Comparison of ENCODE assay signal across 9 mouse cellular contexts in genomic region chr10:93282526-93282964, GRCm38 (mm10). TPM values are rescaled to one million over a fixed set of nuclear protein-coding genes. Genes with fewer than 3 reads are reported as not detected.
DNase-seq lines count a peak whose midpoint lies in the region; ATAC-seq lines count a peak whose summit lies in the region.
"Had no signal": no experiment of that assay in that cellular context is flagged by ENCODE, and none has a peak within 500 bp of the region (broad histone marks: within the 10 kb centered on the region; RNA-seq: fewer than 3 reads in every experiment).

No protein-coding gene starts in this region.

- peak; percentile 49 for DNase-seq in gastrocnemius, postnatal 10 days
- DNase-seq in gastrocnemius, postnatal 25 days = no peak
- peak; percentile 77 for DNase-seq in forebrain, embryonic 11.5 days (ENCODE audit: low spot score)
- DNase-seq in lung, postnatal 4 days = peak; percentile 64 to 66
- DNase-seq in layer of hippocampus, adult 9-11 months = no peak
- DNase-seq in Muller cell, postnatal 12 days (ENCODE audit: inconsistent ontology term) = no peak
- DNase-seq in thymus, postnatal 0 days (ENCODE audit: low spot score) = no peak

- 49% methylated on average over 12 of the region's 12 CpGs for WGBS in forebrain, embryonic 11.5 days
- 45% methylated on average over 12 of the region's 12 CpGs for WGBS in hindbrain, embryonic 12.5 days

- no peaks in the 10 kb centered on the region for H3K36me3 ChIP-seq in forebrain, embryonic 11.5 days (ENCODE audit: control insufficient read depth, insufficient read depth, low read length)
- no peaks in the 10 kb centered on the region for H3K36me3 ChIP-seq in hindbrain, embryonic 12.5 days

- 0 out of 2 replicates have a peak, but pooled peaks cover 4% of the 10 kb centered on the region for H3K4me1 ChIP-seq in forebrain, embryonic 11.5 days (replicated peaks; ENCODE audit: control insufficient read depth, insufficient read depth, low read length)
- peaks cover 3% of the 10 kb centered on the region; the same call in 1 of the 2 replicates for H3K4me1 ChIP-seq in hindbrain, embryonic 12.5 days

- ATAC-seq in forebrain, embryonic 11.5 days (replicated peaks; ENCODE audit: low FRiP score) = peak; percentile 76
- ATAC-seq in hindbrain, embryonic 12.5 days (ENCODE audit: low FRiP score) = peak; percentile 27; the same call in 1 of the 2 replicates

- H3K9ac ChIP-seq in forebrain, embryonic 11.5 days (ENCODE audit: low read length) = no peak overlapping the region
- H3K9ac ChIP-seq in hindbrain, embryonic 12.5 days = no peak overlapping the region

- H3K27me3 ChIP-seq in forebrain, embryonic 11.5 days (ENCODE audit: control insufficient read depth, insufficient read depth, low read length) = 0 out of 2 replicates have a peak, but pooled peaks cover 2% of the 10 kb centered on the region
- H3K27me3 ChIP-seq in hindbrain, embryonic 12.5 days = no peaks in the 10 kb centered on the region
- H3K27me3 ChIP-seq: CH12.LX had no signal

- peak overlapping the region; percentile 51; the same call in 1 of the 2 replicates for H3K27ac ChIP-seq in forebrain, embryonic 11.5 days (ENCODE audit: low read depth, low read length)
- peak overlapping the region; percentile 18; the same call in 1 of the 2 replicates for H3K27ac ChIP-seq in hindbrain, embryonic 12.5 days

- H3K4me3 ChIP-seq in forebrain, embryonic 11.5 days (ENCODE audit: low read depth, low read length) = no peak overlapping the region
- no peak overlapping the region for H3K4me3 ChIP-seq in hindbrain, embryonic 12.5 days

- no peaks in the 10 kb centered on the region for H3K9me3 ChIP-seq in forebrain, embryonic 11.5 days (ENCODE audit: control insufficient read depth, low read length)
- no peaks in the 10 kb centered on the region for H3K9me3 ChIP-seq in hindbrain, embryonic 12.5 days (replicated peaks)

- H3K4me2 ChIP-seq in forebrain, embryonic 11.5 days (ENCODE audit: low read depth, low read length, severe bottlenecking) = no peak overlapping the region
- H3K4me2 ChIP-seq in hindbrain, embryonic 12.5 days (replicated peaks) = no peak overlapping the region

RNA-seq across cellular contexts. Expression of gene Elk3, which starts 28.4 kb away (rescaled TPM):
- 10 to 100 TPM; 41.9 to 46.7 TPM for total RNA-seq in gastrocnemius, postnatal 10 days (2021)
- 10 to 100 TPM; 13.5 to 16.6 TPM for total RNA-seq in gastrocnemius, postnatal 25 days (2021)
- polyA plus RNA-seq in forebrain, embryonic 11.5 days (2014; fragmentation: Nextera tagmentation; extraction: Ambion mirVana) = 13.8 and 16.5 TPM in 2 replicates
- polyA plus RNA-seq in hindbrain, embryonic 12.5 days (2016; fragmentation: Nextera tagmentation; extraction: Ambion mirVana) = 20.9 and 23.6 TPM in 2 replicates
- 18.2 and 19.1 TPM in 2 replicates for polyA plus RNA-seq in thymus, postnatal 0 days (2015; fragmentation: Nextera tagmentation; extraction: Ambion mirVana)

Comparison
In these comparisons a context has a peak if more than half of its experiments do, and no peak if none do; other contexts are left out.
1. DNase-seq: peak in gastrocnemius, postnatal 10 days (single experiment), forebrain, embryonic 11.5 days (single experiment) and lung, postnatal 4 days (2 of 2); none in gastrocnemius, postnatal 25 days (single experiment), layer of hippocampus, adult 9-11 months (single experiment), Muller cell, postnatal 12 days (single experiment) and thymus, postnatal 0 days (single experiment).